Mouse (Mus musculus): ENCODE measurements around the gene Tctn1. TPM values are rescaled to one million over a fixed set of nuclear protein-coding genes. Genes with fewer than 3 reads are reported as not detected.

Tctn1 gene
- total RNA-seq (2014; rRNA removed) (30.0 and 37.5 TPM in 2 replicates), polyA plus RNA-seq (2015; fragmentation: Nextera tagmentation; extraction: Ambion mirVana) (5.8 and 6.2 TPM in 2 replicates)

DNA sequence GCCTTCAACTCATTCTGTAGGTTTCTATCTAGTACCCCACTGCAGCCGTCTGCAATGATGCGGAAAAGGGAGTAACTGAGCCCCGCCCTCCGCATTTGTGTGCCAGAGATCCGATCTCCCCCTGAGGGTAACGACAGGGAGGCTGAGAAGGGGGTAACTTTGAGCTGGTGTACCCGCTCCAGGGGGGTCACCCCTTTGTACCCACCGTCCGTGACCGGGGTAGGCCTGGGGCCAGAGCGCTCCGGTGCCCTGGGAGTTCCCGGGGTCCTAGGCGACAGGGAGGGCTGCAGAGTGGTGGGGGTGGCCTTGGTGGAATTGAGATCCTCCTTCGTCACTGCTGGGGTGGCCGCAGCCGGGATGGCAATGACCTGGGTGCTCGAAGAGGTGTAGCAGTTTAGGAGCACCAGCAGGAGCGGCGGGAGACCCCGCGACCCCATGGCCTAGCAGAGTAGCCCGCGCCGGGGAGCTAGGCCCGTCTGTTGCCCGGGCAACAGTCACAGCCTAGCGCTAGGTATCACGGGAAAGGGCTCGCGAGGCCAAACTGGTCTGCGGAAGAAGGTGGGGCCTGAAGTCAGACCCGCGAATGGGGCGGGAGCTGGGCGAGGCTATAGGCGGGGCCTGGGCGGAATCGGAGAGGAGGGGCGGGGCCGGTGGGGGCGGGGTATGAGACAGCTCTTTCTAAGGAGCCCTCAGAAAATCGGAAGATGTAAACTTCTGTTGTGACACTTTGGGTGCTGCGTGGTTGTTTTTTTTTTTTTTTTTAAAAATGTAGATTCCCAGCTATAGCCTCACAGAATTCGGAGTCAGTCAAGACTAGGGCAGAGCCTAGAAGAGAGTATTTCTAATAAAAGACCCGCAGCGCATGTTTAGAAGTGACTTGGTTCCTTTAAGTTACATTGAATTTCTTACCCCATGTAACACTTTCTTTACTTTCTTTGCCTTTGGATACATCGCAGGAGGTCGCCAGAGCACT is at the start of gene Tctn1:
Gene Tctn1, minus strand, starts transcription at position 528 of the 973 bp plus-strand sequence.
- H3K9ac ChIP-seq (replicated peaks; ENCODE audit: low read length, poor library complexity, severe bottlenecking) = peak within 1 kb of the TSS; percentile 87
- no peaks in the 10 kb centered on the region for H3K9me3 ChIP-seq (ENCODE audit: low read length)
- peak within 1 kb of the TSS; percentile 81 for H3K4me2 ChIP-seq (ENCODE audit: low read depth, low read length, poor library complexity, severe bottlenecking)
- ATAC-seq (ENCODE audit: low FRiP score) (peak; percentile 97), DNase-seq (ENCODE audit: low spot score) (peak; percentile 97)
- WGBS = 2% methylated on average over 47 of the region's 49 CpGs
- H3K4me3 ChIP-seq (ENCODE audit: low read depth, low read length) = peak within 1 kb of the TSS; percentile 87
- TF ChIP-seq CTCF (IDR thresholded peaks at IDR 0.05) = no peak
- peaks cover 4% of the 10 kb centered on the region; the same call in 1 of the 2 replicates for H3K36me3 ChIP-seq (ENCODE audit: insufficient read depth, low read length)
- H3K27ac ChIP-seq (ENCODE audit: low read depth, low read length) = peak within 1 kb of the TSS; percentile 76
- H3K4me1 ChIP-seq (ENCODE audit: insufficient read depth, low read length) = no peaks in the 10 kb centered on the region; the same call in 1 of the 2 replicates
- H3K27me3 ChIP-seq (ENCODE audit: insufficient read depth, low read length) = no peaks in the 10 kb centered on the region

DNA sequence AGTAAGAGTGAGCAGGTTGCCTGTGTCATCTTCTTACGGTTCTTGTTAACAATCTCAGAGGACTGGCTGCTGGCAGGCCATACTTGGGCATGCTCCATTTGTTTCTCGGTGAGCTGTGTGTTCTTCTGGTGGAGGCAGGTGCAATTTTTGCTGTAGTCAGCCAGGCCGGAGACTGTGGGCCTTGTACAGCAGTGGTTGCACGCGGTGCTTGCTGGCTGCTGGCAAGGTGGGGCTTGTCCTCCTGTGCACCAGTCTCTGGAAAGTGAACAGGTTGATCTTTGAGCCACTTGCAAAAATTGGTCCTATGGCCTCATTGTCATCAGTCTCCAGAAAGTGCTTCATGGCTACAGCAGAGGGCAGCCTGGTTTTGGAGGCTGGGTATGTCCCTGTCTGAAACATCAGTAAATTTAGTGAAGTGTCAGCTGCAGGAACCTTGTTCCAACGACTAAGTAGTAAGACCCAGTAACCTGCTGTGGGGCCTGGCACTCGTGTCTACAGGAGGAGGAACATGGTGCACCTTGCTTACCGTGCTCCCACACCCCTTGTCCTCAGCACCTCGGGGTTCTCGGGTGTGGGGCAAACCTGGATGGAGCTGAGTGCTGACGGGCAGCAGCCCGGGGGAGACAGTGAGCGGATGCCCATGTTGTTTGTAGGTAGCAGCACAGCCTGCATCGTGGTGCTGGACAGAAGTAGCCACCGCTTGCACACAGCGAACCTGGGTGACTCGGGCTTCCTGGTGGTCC is 48.9 kb upstream of the Tctn1 start:
- no peak overlapping the region for H3K4me2 ChIP-seq (ENCODE audit: low read depth, low read length, poor library complexity, severe bottlenecking)
- H3K4me3 ChIP-seq (ENCODE audit: low read depth, low read length) = no peak overlapping the region
- no peak for DNase-seq (ENCODE audit: low spot score)
- no peak overlapping the region for H3K27ac ChIP-seq (ENCODE audit: low read depth, low read length)
- no peak for ATAC-seq (ENCODE audit: low FRiP score)
- TF ChIP-seq CTCF (IDR thresholded peaks at IDR 0.05) = no peak
- H3K9ac ChIP-seq (replicated peaks; ENCODE audit: low read length, poor library complexity, severe bottlenecking) = no peak overlapping the region
- peaks cover 10% of the 10 kb centered on the region for H3K36me3 ChIP-seq (ENCODE audit: insufficient read depth, low read length)
- 93% methylated on average over 17 of the region's 17 CpGs for WGBS
- H3K27me3 ChIP-seq (ENCODE audit: insufficient read depth, low read length) = no peaks in the 10 kb centered on the region
- 0 out of 2 replicates have a peak, but pooled peaks cover 2% of the 10 kb centered on the region for H3K4me1 ChIP-seq (ENCODE audit: insufficient read depth, low read length)
- no peaks in the 10 kb centered on the region for H3K9me3 ChIP-seq (ENCODE audit: low read length)

DNA sequence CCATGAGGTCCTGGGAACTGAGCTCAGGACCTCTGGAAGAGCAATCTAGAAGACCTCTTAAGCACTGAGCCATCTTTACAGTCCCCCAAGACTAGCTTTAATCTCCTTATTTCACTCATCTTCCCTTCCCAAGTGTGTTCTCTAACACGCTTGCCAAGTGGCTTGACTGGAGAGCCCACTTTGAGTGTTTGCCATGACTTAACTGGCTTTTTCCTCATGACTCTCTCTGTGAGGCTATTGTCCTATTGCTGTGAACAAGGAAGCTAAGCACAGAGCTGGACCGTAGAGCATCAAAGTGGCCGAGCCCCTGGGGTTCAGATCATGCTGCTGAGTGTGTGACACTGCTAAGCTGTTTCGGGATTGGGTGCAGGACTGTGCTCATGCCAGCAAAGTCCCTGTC is 48.1 kb upstream of the Tctn1 start:
- H3K9me3 ChIP-seq (ENCODE audit: low read length) = no peaks in the 10 kb centered on the region
- H3K27me3 ChIP-seq (ENCODE audit: insufficient read depth, low read length) = no peaks in the 10 kb centered on the region
- WGBS = 83% methylated on average over 4 of the region's 4 CpGs
- H3K4me3 ChIP-seq (ENCODE audit: low read depth, low read length) = no peak overlapping the region
- H3K36me3 ChIP-seq (ENCODE audit: insufficient read depth, low read length) = peaks cover 8% of the 10 kb centered on the region
- no peak overlapping the region for H3K9ac ChIP-seq (replicated peaks; ENCODE audit: low read length, poor library complexity, severe bottlenecking)
- no peak overlapping the region for H3K4me2 ChIP-seq (ENCODE audit: low read depth, low read length, poor library complexity, severe bottlenecking)
- DNase-seq (ENCODE audit: low spot score) (no peak), ATAC-seq (ENCODE audit: low FRiP score) (no peak)
- no peak overlapping the region for H3K27ac ChIP-seq (ENCODE audit: low read depth, low read length)
- 0 out of 2 replicates have a peak, but pooled peaks cover 2% of the 10 kb centered on the region for H3K4me1 ChIP-seq (ENCODE audit: insufficient read depth, low read length)
- no peak for TF ChIP-seq CTCF (IDR thresholded peaks at IDR 0.05)

DNA sequence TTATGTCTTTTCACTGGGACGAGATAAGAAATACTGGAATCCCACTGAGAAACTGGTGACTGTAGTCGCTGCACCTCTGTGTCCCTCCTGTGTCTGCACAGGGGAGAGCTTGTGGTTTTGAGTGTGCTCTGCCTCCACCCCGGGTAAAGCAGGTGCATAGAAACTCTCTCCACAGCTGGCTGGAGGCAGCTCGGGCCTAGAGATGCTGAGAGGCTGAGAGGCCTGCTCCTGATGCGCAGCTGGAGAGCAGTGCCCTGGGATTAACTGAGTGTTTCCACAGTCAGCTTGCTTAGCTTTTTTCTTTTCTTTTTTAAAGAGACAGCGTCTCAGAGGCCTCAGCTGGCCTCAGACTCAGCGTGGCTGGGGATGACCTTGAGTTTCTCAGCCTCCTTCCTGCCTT is 47.4 kb upstream of the Tctn1 start:
- no peak for TF ChIP-seq CTCF (IDR thresholded peaks at IDR 0.05)
- no peak overlapping the region for H3K4me3 ChIP-seq (ENCODE audit: low read depth, low read length)
- WGBS = 51% methylated on average over 7 of the region's 7 CpGs
- H3K36me3 ChIP-seq (ENCODE audit: insufficient read depth, low read length) = peaks cover 7% of the 10 kb centered on the region
- DNase-seq (ENCODE audit: low spot score) = no peak
- ATAC-seq (ENCODE audit: low FRiP score) = no peak
- no peak overlapping the region for H3K27ac ChIP-seq (ENCODE audit: low read depth, low read length)
- H3K4me1 ChIP-seq (ENCODE audit: insufficient read depth, low read length) = 0 out of 2 replicates have a peak, but pooled peaks cover 2% of the 10 kb centered on the region
- no peak overlapping the region for H3K9ac ChIP-seq (replicated peaks; ENCODE audit: low read length, poor library complexity, severe bottlenecking)
- no peaks in the 10 kb centered on the region for H3K9me3 ChIP-seq (ENCODE audit: low read length)
- H3K27me3 ChIP-seq (ENCODE audit: insufficient read depth, low read length) = no peaks in the 10 kb centered on the region
- H3K4me2 ChIP-seq (ENCODE audit: low read depth, low read length, poor library complexity, severe bottlenecking) = no peak overlapping the region

DNA sequence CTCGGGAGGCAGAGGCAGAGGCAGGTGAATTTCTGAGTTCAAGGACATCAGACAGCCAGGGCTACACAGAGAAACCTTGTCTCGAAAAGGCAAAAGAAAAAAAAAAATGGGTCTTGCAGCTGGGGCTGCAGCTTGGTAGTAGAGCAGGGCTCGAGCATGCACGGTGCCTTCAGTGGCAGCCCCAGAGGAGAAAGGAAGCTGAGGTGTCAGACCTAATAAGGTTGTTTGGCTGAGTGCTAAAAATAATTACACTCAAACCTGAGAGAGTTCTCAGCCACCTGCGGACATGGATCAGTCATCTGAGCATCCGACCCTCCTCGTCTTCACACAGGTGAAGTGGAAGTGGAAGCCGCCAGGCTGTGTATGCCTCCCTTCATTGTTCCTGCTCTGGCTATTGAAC is 46.4 kb upstream of the Tctn1 start:
- DNase-seq (ENCODE audit: low spot score) (no peak), ATAC-seq (ENCODE audit: low FRiP score) (no peak)
- Histone ChIP-seq H3K4me1 (ENCODE audit: insufficient read depth, low read length) (0 out of 2 replicates have a peak, but pooled peaks cover 2% of the 10 kb centered on the region), H3K9ac (replicated peaks; ENCODE audit: low read length, poor library complexity, severe bottlenecking) (no peak overlapping the region), H3K27me3 (ENCODE audit: insufficient read depth, low read length) (no peaks in the 10 kb centered on the region), H3K4me2 (ENCODE audit: low read depth, low read length, poor library complexity, severe bottlenecking) (no peak overlapping the region), H3K9me3 (ENCODE audit: low read length) (no peaks in the 10 kb centered on the region), H3K4me3 (ENCODE audit: low read depth, low read length) (no peak overlapping the region), H3K36me3 (ENCODE audit: insufficient read depth, low read length) (peaks cover 7% of the 10 kb centered on the region), H3K27ac (ENCODE audit: low read depth, low read length) (no peak overlapping the region)
- 81% methylated on average over 8 of the region's 8 CpGs for WGBS
- TF ChIP-seq CTCF (IDR thresholded peaks at IDR 0.05) = no peak

All from midbrain, postnatal 0 days (tissue).